Mouse (Mus musculus): ENCODE measurements around the gene Vwce. TPM values are rescaled to one million over a fixed set of nuclear protein-coding genes. Genes with fewer than 3 reads are reported as not detected.

Gene Vwce
- polyA plus RNA-seq, 1 experiment = 11.3 TPM

GRCm38 (mm10) chr19:10598188-10598587 lies 35.8 kb upstream of the Vwce start:
- Histone ChIP-seq H3K36me3 (ENCODE audit: control insufficient read depth, insufficient read depth, low read length) (peaks cover 76% of the 10 kb centered on the region), H3K27me3 (ENCODE audit: control insufficient read depth, insufficient read depth, low read length) (no peaks in the 10 kb centered on the region), H3K27ac (ENCODE audit: insufficient read depth, low read depth, low read length) (no peak overlapping the region), H3K4me1 (ENCODE audit: control insufficient read depth, insufficient read depth, insufficient read length, low read length) (peaks cover 3% of the 10 kb centered on the region), H3K4me3 (ENCODE audit: low read depth, low read length) (no peak overlapping the region)
- 30% methylated on average over 3 of the region's 3 CpGs for WGBS
- TF ChIP-seq CTCF (IDR thresholded peaks at IDR 0.05; ENCODE audit: extremely low read depth, insufficient read length, insufficient replicate concordance, low read depth, low read length) = peak; percentile 42; the same call in 1 of the 2 replicates
- no peak for TF ChIP-seq POLR2A (IDR thresholded peaks at IDR 0.05; ENCODE audit: low read depth, low read length)

- no peak for TF ChIP-seq POLR2A (IDR thresholded peaks at IDR 0.05; ENCODE audit: low read depth, low read length)
- TF ChIP-seq CTCF (IDR thresholded peaks at IDR 0.05; ENCODE audit: extremely low read depth, insufficient read length, insufficient replicate concordance, low read depth, low read length) = no peak
- H3K27me3 ChIP-seq (ENCODE audit: control insufficient read depth, insufficient read depth, low read length) = no peaks in the 10 kb centered on the region
- no peak overlapping the region for H3K4me3 ChIP-seq (ENCODE audit: low read depth, low read length)
- H3K4me1 ChIP-seq (ENCODE audit: control insufficient read depth, insufficient read depth, insufficient read length, low read length) = peaks cover 5% of the 10 kb centered on the region
- peaks cover 61% of the 10 kb centered on the region for H3K36me3 ChIP-seq (ENCODE audit: control insufficient read depth, insufficient read depth, low read length)
- H3K27ac ChIP-seq (ENCODE audit: insufficient read depth, low read depth, low read length) = no peak overlapping the region
- 93% methylated on average over 2 of the region's 2 CpGs for WGBS
Observed at GRCm38 (mm10) chr19:10599648-10600047, 34.4 kb upstream of the Vwce start.

- Histone ChIP-seq H3K27ac (ENCODE audit: insufficient read depth, low read depth, low read length) (peak overlapping the region; percentile 74), H3K4me1 (ENCODE audit: control insufficient read depth, insufficient read depth, insufficient read length, low read length) (peaks cover 10% of the 10 kb centered on the region), H3K36me3 (ENCODE audit: control insufficient read depth, insufficient read depth, low read length) (peaks cover 36% of the 10 kb centered on the region), H3K4me3 (ENCODE audit: low read depth, low read length) (peak overlapping the region; percentile 64), H3K27me3 (ENCODE audit: control insufficient read depth, insufficient read depth, low read length) (no peaks in the 10 kb centered on the region)
- WGBS = 5% methylated on average over 6 of the region's 6 CpGs
- TF ChIP-seq CTCF (IDR thresholded peaks at IDR 0.05; ENCODE audit: extremely low read depth, insufficient read length, insufficient replicate concordance, low read depth, low read length) = no peak
- TF ChIP-seq POLR2A (IDR thresholded peaks at IDR 0.05; ENCODE audit: low read depth, low read length) = no peak
Observed at GRCm38 (mm10) chr19:10602247-10602769, 31.7 kb upstream of the Vwce start.

- no peaks in the 10 kb centered on the region for H3K27me3 ChIP-seq (ENCODE audit: control insufficient read depth, insufficient read depth, low read length)
- WGBS = 2% methylated on average over 9 of the region's 9 CpGs
- H3K27ac ChIP-seq (ENCODE audit: insufficient read depth, low read depth, low read length) = peak overlapping the region; percentile 98
- H3K36me3 ChIP-seq (ENCODE audit: control insufficient read depth, insufficient read depth, low read length) = peaks cover 35% of the 10 kb centered on the region
- TF ChIP-seq CTCF (IDR thresholded peaks at IDR 0.05; ENCODE audit: extremely low read depth, insufficient read length, insufficient replicate concordance, low read depth, low read length) (peak; percentile 91), POLR2A (IDR thresholded peaks at IDR 0.05; ENCODE audit: low read depth, low read length) (peak; percentile 29; the same call in 1 of the 2 replicates)
- H3K4me3 ChIP-seq (ENCODE audit: low read depth, low read length) = peak overlapping the region; percentile 64
- peaks cover 10% of the 10 kb centered on the region for H3K4me1 ChIP-seq (ENCODE audit: control insufficient read depth, insufficient read depth, insufficient read length, low read length)
Observed at GRCm38 (mm10) chr19:10602787-10603186, 31.2 kb upstream of the Vwce start.

GRCm38 (mm10) chr19:10603660-10604523 lies 30.1 kb upstream of the Vwce start:
- H3K27ac ChIP-seq (ENCODE audit: insufficient read depth, low read depth, low read length) = peak overlapping the region; percentile 98

GRCm38 (mm10) chr19:10604534-10604933 lies 29.5 kb upstream of the Vwce start:
- no peaks in the 10 kb centered on the region for H3K27me3 ChIP-seq (ENCODE audit: control insufficient read depth, insufficient read depth, low read length)
- TF ChIP-seq POLR2A (IDR thresholded peaks at IDR 0.05; ENCODE audit: low read depth, low read length) (no peak), CTCF (IDR thresholded peaks at IDR 0.05; ENCODE audit: extremely low read depth, insufficient read length, insufficient replicate concordance, low read depth, low read length) (no peak)
- WGBS = 15% methylated on average over 3 of the region's 3 CpGs
- peak overlapping the region; percentile 90 for H3K4me3 ChIP-seq (ENCODE audit: low read depth, low read length)
- H3K36me3 ChIP-seq (ENCODE audit: control insufficient read depth, insufficient read depth, low read length) = peaks cover 35% of the 10 kb centered on the region
- peak overlapping the region; percentile 98 for H3K27ac ChIP-seq (ENCODE audit: insufficient read depth, low read depth, low read length)
- peaks cover 10% of the 10 kb centered on the region for H3K4me1 ChIP-seq (ENCODE audit: control insufficient read depth, insufficient read depth, insufficient read length, low read length)

More at GRCm38 (mm10) chr19:10603660-10604523, 30.1 kb upstream of the Vwce start:
- no peaks in the 10 kb centered on the region for H3K27me3 ChIP-seq (ENCODE audit: control insufficient read depth, insufficient read depth, low read length)
- 35% methylated on average over 18 of the region's 18 CpGs for WGBS
- peak; percentile 83 for TF ChIP-seq POLR2A (IDR thresholded peaks at IDR 0.05; ENCODE audit: low read depth, low read length)
- no peak for TF ChIP-seq CTCF (IDR thresholded peaks at IDR 0.05; ENCODE audit: extremely low read depth, insufficient read length, insufficient replicate concordance, low read depth, low read length)
- peaks cover 37% of the 10 kb centered on the region for H3K36me3 ChIP-seq (ENCODE audit: control insufficient read depth, insufficient read depth, low read length)
- peaks cover 10% of the 10 kb centered on the region for H3K4me1 ChIP-seq (ENCODE audit: control insufficient read depth, insufficient read depth, insufficient read length, low read length)
- H3K4me3 ChIP-seq (ENCODE audit: low read depth, low read length) = peak overlapping the region; percentile 82

- peak within 1 kb of the TSS; percentile 90 for H3K4me3 ChIP-seq (ENCODE audit: low read depth, low read length)
Observed at GRCm38 (mm10) chr19:10605293-10605900, 28.6 kb upstream of the Vwce start, which contains the start of the genes Ddb1 and Tkfc. TSS of gene Ddb1 (plus strand) at chr19:10605327. TSS of gene Tkfc (minus strand) at chr19:10605654.

More at GRCm38 (mm10) chr19:10605293-10605900, 28.6 kb upstream of the Vwce start, which contains the start of the genes Ddb1 and Tkfc:
- Histone ChIP-seq H3K27me3 (ENCODE audit: control insufficient read depth, insufficient read depth, low read length) (no peaks in the 10 kb centered on the region), H3K27ac (ENCODE audit: insufficient read depth, low read depth, low read length) (peak within 1 kb of the TSS; percentile 98), H3K36me3 (ENCODE audit: control insufficient read depth, insufficient read depth, low read length) (peaks cover 33% of the 10 kb centered on the region), H3K4me1 (ENCODE audit: control insufficient read depth, insufficient read depth, insufficient read length, low read length) (peaks cover 10% of the 10 kb centered on the region)
- peak; percentile 97 for TF ChIP-seq POLR2A (IDR thresholded peaks at IDR 0.05; ENCODE audit: low read depth, low read length)
- peak; percentile 52; the same call in 1 of the 2 replicates for TF ChIP-seq CTCF (IDR thresholded peaks at IDR 0.05; ENCODE audit: extremely low read depth, insufficient read length, insufficient replicate concordance, low read depth, low read length)
- WGBS = under 1% methylated on average over 49 of the region's 49 CpGs
